Mouse (Mus musculus) lung, postnatal 0 days (tissue): ENCODE data around the gene Sntb2. TPM values are rescaled to one million over a fixed set of nuclear protein-coding genes. Genes with fewer than 3 reads are reported as not detected.

Source experiments
- ATAC-seq: fragments of 200-750 bp; cut with Nextera tagmentation; 2 replicates; pipeline ENCODE4 v1.8.0; 2017; ENCODE audit warnings: moderate library complexity
- DNase-seq: peaks from one replicate; pipeline ENCODE4 v3.0.0-alpha.2; 2016; ENCODE audit warnings: low spot score
- H3K27ac ChIP-seq: fragments of 300-500 bp; sonication (generic); 2 replicates; pipeline ENCODE4 v1.5.1; 2014; ENCODE audit warnings: antibody characterized with exemption, mild to moderate bottlenecking, low read length, mixed read lengths
- H3K27me3 ChIP-seq: fragments of 300-500 bp; sonication (generic); replicated peaks from 2 replicates; pipeline ENCODE4 v1.6.1; 2014; ENCODE audit warnings: low read length, mixed read lengths; ENCODE audit not compliant: insufficient read depth
- H3K36me3 ChIP-seq: fragments of 300-500 bp; sonication (generic); 2 replicates; pipeline ENCODE4 v1.6.1; 2014; ENCODE audit warnings: low read length, mixed read lengths; ENCODE audit not compliant: insufficient read depth
- H3K4me1 ChIP-seq: fragments of 300-500 bp; sonication (generic); 2 replicates; pipeline ENCODE4 v1.6.1; 2014; ENCODE audit warnings: antibody characterized with exemption, low read depth, low read length, mixed read lengths; ENCODE audit not compliant: insufficient read depth
- H3K4me2 ChIP-seq: fragments of 300-500 bp; sonication (generic); replicated peaks from 2 replicates; pipeline ENCODE4 v1.6.1; 2014; ENCODE audit warnings: low read depth, mild to moderate bottlenecking, low read length, moderate library complexity, mixed read lengths
- H3K4me3 ChIP-seq: fragments of 300-500 bp; sonication (generic); 2 replicates; pipeline ENCODE4 v1.5.1; 2014; ENCODE audit warnings: low read depth, low read length
- H3K9ac ChIP-seq: fragments of 300-500 bp; sonication (generic); replicated peaks from 2 replicates; pipeline ENCODE4 v1.6.1; 2014; ENCODE audit warnings: low read depth, mild to moderate bottlenecking
- H3K9me3 ChIP-seq: fragments of 300-500 bp; sonication (generic); 2 replicates; pipeline ENCODE4 v1.6.1; 2016; ENCODE audit warnings: low read length, mixed read lengths
- CTCF ChIP-seq: IDR thresholded peaks from 2 replicates; pipeline ENCODE4 v1.5.1; 2016; ENCODE audit warnings: antibody characterized with exemption, mild to moderate bottlenecking
- EP300 ChIP-seq: IDR thresholded peaks from 2 replicates; pipeline ENCODE4 v1.6.1; 2016; ENCODE audit warnings: antibody characterized with exemption, mild to moderate bottlenecking, control low read depth
- WGBS: fragments of 180-500 bp; shearing (Covaris S2); extraction: QIAGEN DNeasy Blood & Tissue Kit; methylation state at CpG from one replicate; pipeline ENCODE4 v1.1.7; 2014; 5-methylcytosine and 5-hydroxymethylcytosine counted together
- polyA plus RNA-seq: library from polyadenylated mRNA; unstranded; fragments of >200 nt; fragmentation: Nextera tagmentation; extraction: Ambion mirVana; gene quantifications from 2 replicates; pipeline ENCODE4 v1.2.1, GENCODE M21; 2015

Sntb2 gene
- polyA plus RNA-seq, 1 experiment from 2014 or later: 13.4 TPM

DNA sequence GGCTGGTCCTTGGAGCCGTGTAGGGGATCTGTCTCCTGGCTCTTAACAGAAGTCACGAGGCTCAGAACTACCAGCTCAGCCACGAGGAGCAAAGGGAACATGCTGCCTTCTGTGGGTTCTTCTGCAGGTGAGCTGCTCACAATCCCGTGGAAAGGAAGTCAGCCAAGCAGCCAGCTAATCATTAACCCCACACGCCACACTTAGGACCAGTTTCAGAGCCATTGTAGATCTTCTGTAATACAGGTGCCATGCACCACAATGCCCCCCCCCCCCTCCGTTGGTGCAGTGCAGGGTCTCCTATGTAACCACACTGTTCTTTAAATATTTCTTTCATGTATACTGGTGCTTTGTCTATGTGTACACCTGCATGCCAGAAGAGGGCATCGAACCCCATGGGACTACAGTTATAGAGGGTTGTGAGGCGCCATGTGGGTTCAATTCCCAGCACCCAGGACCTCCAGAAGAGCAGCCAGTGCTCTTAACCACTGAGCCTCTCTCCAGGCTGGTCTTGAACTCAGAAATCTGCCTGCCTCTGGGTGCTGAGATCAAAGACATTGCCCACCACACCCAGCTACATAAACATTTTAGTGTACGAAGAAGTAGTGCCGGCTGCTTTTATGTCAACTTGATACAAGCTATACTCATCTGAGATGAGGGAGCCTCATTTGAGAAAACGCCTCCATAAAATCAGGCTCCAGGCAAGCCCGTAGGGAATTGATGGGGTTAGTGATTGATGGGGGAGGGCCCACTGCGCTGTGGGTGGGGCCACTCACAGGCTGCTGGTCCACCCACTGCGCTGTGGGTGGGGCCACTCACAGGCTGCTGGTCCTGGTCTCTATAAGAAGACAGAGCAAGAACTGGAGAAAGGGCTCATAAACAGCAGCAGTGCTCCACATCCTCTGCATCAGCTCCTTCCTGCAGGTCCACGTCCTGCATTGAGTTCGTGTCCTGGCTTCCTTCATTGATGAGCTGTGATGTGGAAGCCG lies 130.3 kb downstream of the Sntb2 start, which contains the start of gene Tmed6:
TSS of gene Tmed6 (minus strand) at position 134 of the 986 bp plus-strand sequence.
- WGBS: 41% methylated on average over 17 of the region's 17 CpGs
- Histone ChIP-seq H3K4me3 (no peak within 1 kb of the TSS), H3K4me2 (no peak within 1 kb of the TSS), H3K36me3 (0 out of 2 replicates have a peak, but pooled peaks cover 4% of the 10 kb centered on the region), H3K9ac (no peak within 1 kb of the TSS), H3K4me1 (no peaks in the 10 kb centered on the region), H3K9me3 (no peaks in the 10 kb centered on the region), H3K27me3 (no peaks in the 10 kb centered on the region), H3K27ac (no peak within 1 kb of the TSS)
- ATAC-seq (peak; percentile 67), DNase-seq (peak; percentile 16)
- TF ChIP-seq EP300: no peak
- TF ChIP-seq CTCF: no peak

Other genes with a start within 250 kb of the Sntb2 start
- gene Has3, start 65.5 kb upstream of the Sntb2 start, polyA plus RNA-seq: 0.13 and 0.32 TPM in 2 replicates
- gene Utp4, start 42.1 kb upstream of the Sntb2 start, polyA plus RNA-seq: 25.4 and 26.7 TPM in 2 replicates
- gene Vps4a, start 95.5 kb downstream of the Sntb2 start, polyA plus RNA-seq: 59.0 and 59.6 TPM in 2 replicates
- 26.7 and 27.3 TPM in 2 replicates for gene Pdf, start 112.9 kb downstream of the Sntb2 start, polyA plus RNA-seq
- gene Cog8, start 120.9 kb downstream of the Sntb2 start, polyA plus RNA-seq: 24.3 and 25.9 TPM in 2 replicates
- 33.5 and 37.3 TPM in 2 replicates for gene Nip7, start 121.1 kb downstream of the Sntb2 start, polyA plus RNA-seq
- gene Tmed6, start 129.9 kb downstream of the Sntb2 start, polyA plus RNA-seq: 2.3 and 2.4 TPM in 2 replicates
- 13.1 and 13.2 TPM in 2 replicates for gene Terf2, start 160.8 kb downstream of the Sntb2 start, polyA plus RNA-seq
- gene Cyb5b, start 214.9 kb downstream of the Sntb2 start, polyA plus RNA-seq: 58.4 and 63.1 TPM in 2 replicates